Mouse (Mus musculus) heart, embryonic 15.5 days (tissue): ENCODE measurements around the gene Nelfb. TPM values are rescaled to one million over a fixed set of nuclear protein-coding genes. Genes with fewer than 3 reads are reported as not detected.

Experiments
- ATAC-seq: fragments of 200-750 bp; cut with Nextera tagmentation; replicated peaks from 2 replicates; pipeline ENCODE4 v1.8.0; 2017; ENCODE audit warnings: low read depth, moderate TSS enrichment; ENCODE audit not compliant: insufficient number of reproducible peaks, insufficient read depth, low FRiP score
- H3K27ac ChIP-seq: fragments of 300-500 bp; sonication (generic); 2 replicates; pipeline ENCODE4 v1.5.1; 2015; ENCODE audit warnings: mild to moderate bottlenecking, inconsistent platforms
- H3K27me3 ChIP-seq: fragments of 300-500 bp; sonication (generic); 2 replicates; pipeline ENCODE4 v1.6.1; 2015; ENCODE audit warnings: inconsistent platforms
- H3K36me3 ChIP-seq: fragments of 300-500 bp; sonication (generic); 2 replicates; pipeline ENCODE4 v1.6.1; 2015; ENCODE audit warnings: mild to moderate bottlenecking, inconsistent platforms
- H3K4me1 ChIP-seq: fragments of 300-500 bp; sonication (generic); replicated peaks from 2 replicates; pipeline ENCODE4 v1.6.1; 2015; ENCODE audit warnings: inconsistent platforms
- H3K4me2 ChIP-seq: fragments of 300-500 bp; sonication (generic); 2 replicates; pipeline ENCODE4 v1.6.1; 2015; ENCODE audit warnings: inconsistent platforms, mild to moderate bottlenecking, moderate library complexity
- H3K4me3 ChIP-seq: fragments of 300-500 bp; sonication (generic); 2 replicates; pipeline ENCODE4 v1.5.1; 2015; ENCODE audit warnings: mild to moderate bottlenecking, inconsistent platforms
- H3K9ac ChIP-seq: fragments of 300-500 bp; sonication (generic); 2 replicates; pipeline ENCODE4 v1.6.1; 2015; ENCODE audit warnings: mild to moderate bottlenecking, inconsistent platforms
- H3K9me3 ChIP-seq: fragments of 300-500 bp; sonication (generic); replicated peaks from 2 replicates; pipeline ENCODE4 v1.6.1; 2016; ENCODE audit warnings: inconsistent platforms
- WGBS: fragments of 180-500 bp; shearing (Covaris S2); methylation state at CpG from one replicate; pipeline ENCODE4 v1.1.7; 2015; ENCODE audit warnings: mixed read lengths; 5-methylcytosine and 5-hydroxymethylcytosine counted together
- polyA plus RNA-seq: library from polyadenylated mRNA; unstranded; fragments of >200 nt; fragmentation: Nextera tagmentation; extraction: Ambion mirVana; gene quantifications from 2 replicates; pipeline ENCODE4 v1.2.1, GENCODE M21; 2015

Nelfb gene
- polyA plus RNA-seq, 1 experiment from 2014 or later, result 62.7 TPM

- Histone ChIP-seq H3K9me3 (no peaks in the 10 kb centered on the region), H3K27me3 (0 out of 2 replicates have a peak, but pooled peaks cover 4% of the 10 kb centered on the region), H3K36me3 (peaks cover 11% of the 10 kb centered on the region; the same call in 1 of the 2 replicates), H3K4me2 (no peak within 1 kb of the TSS), H3K9ac (no peak within 1 kb of the TSS), H3K27ac (no peak within 1 kb of the TSS), H3K4me3 (no peak within 1 kb of the TSS), H3K4me1 (peaks cover 3% of the 10 kb centered on the region)
- no peak for ATAC-seq
These were observed 7.2 kb upstream of the Nelfb start, which contains the start of gene Fam166a for GRCm38 (mm10) chr2:25218445-25218844. Gene Fam166a (plus strand): TSS chr2:25218745.

- ATAC-seq, result no peak
- H3K27ac ChIP-seq, result no peak overlapping the region
- no peak overlapping the region for H3K4me3 ChIP-seq
- H3K4me2 ChIP-seq, result no peak overlapping the region
- H3K4me1 ChIP-seq, result no peaks in the 10 kb centered on the region
- no peak overlapping the region for H3K9ac ChIP-seq
- WGBS, result 51% methylated on average over 2 of the region's 2 CpGs
- no peaks in the 10 kb centered on the region for H3K9me3 ChIP-seq
- H3K27me3 ChIP-seq, result 0 out of 2 replicates have a peak, but pooled peaks cover 11% of the 10 kb centered on the region
- peaks cover 11% of the 10 kb centered on the region; the same call in 1 of the 2 replicates for H3K36me3 ChIP-seq
These were observed 6.4 kb upstream of the Nelfb start for GRCm38 (mm10) chr2:25217666-25218065.

- H3K4me1 ChIP-seq, result peaks cover 16% of the 10 kb centered on the region
- ATAC-seq, result no peak
These were observed 3.2 kb upstream of the Nelfb start, which contains the start of gene Stpg3 for GRCm38 (mm10) chr2:25214444-25214843. Gene Stpg3 (minus strand): TSS chr2:25214637.

GRCm38 (mm10) chr2:25213266-25213865 is 2.1 kb upstream of the Nelfb start:
- H3K27ac ChIP-seq, result no peak overlapping the region
- ATAC-seq, result no peak
- peaks cover 6% of the 10 kb centered on the region; the same call in 1 of the 2 replicates for H3K36me3 ChIP-seq
- 55% methylated on average over 23 of the region's 23 CpGs for WGBS
- H3K9ac ChIP-seq, result no peak overlapping the region
- no peak overlapping the region for H3K4me3 ChIP-seq
- 0 out of 2 replicates have a peak, but pooled peaks cover 11% of the 10 kb centered on the region for H3K27me3 ChIP-seq
- H3K9me3 ChIP-seq, result no peaks in the 10 kb centered on the region
- H3K4me1 ChIP-seq, result peaks cover 20% of the 10 kb centered on the region
- H3K4me2 ChIP-seq, result no peak overlapping the region

More at GRCm38 (mm10) chr2:25214444-25214843, 3.2 kb upstream of the Nelfb start, which contains the start of gene Stpg3:
- Histone ChIP-seq H3K4me3 (no peak within 1 kb of the TSS), H3K36me3 (no peaks in the 10 kb centered on the region), H3K9me3 (no peaks in the 10 kb centered on the region), H3K9ac (no peak within 1 kb of the TSS), H3K4me2 (no peak within 1 kb of the TSS), H3K27me3 (0 out of 2 replicates have a peak, but pooled peaks cover 11% of the 10 kb centered on the region), H3K27ac (no peak within 1 kb of the TSS)
- WGBS, result 63% methylated on average over 3 of the region's 3 CpGs

GRCm38 (mm10) chr2:25210686-25211085 is 603 bp downstream of the Nelfb start:
- Histone ChIP-seq H3K4me3 (peak overlapping the region; percentile 63), H3K9me3 (no peaks in the 10 kb centered on the region), H3K4me1 (peaks cover 20% of the 10 kb centered on the region), H3K9ac (peak overlapping the region; percentile 80), H3K27ac (peak overlapping the region; percentile 88), H3K27me3 (0 out of 2 replicates have a peak, but pooled peaks cover 11% of the 10 kb centered on the region), H3K36me3 (peaks cover 27% of the 10 kb centered on the region), H3K4me2 (peak overlapping the region; percentile 75)
- WGBS, result 1% methylated on average over 24 of the region's 24 CpGs
- ATAC-seq, result 0 out of 2 replicates have a peak, but pooled peaks have one; percentile 5

GRCm38 (mm10) chr2:25207593-25207992 is 3.7 kb downstream of the Nelfb start:
- H3K27me3 ChIP-seq, result no peaks in the 10 kb centered on the region
- WGBS, result 86% methylated on average over 1 of the region's 1 CpGs
- ATAC-seq, result no peak
- H3K27ac ChIP-seq, result no peak overlapping the region
- peaks cover 58% of the 10 kb centered on the region for H3K36me3 ChIP-seq
- no peak overlapping the region for H3K9ac ChIP-seq
- H3K9me3 ChIP-seq, result no peaks in the 10 kb centered on the region
- no peak overlapping the region for H3K4me3 ChIP-seq
- H3K4me2 ChIP-seq, result no peak overlapping the region
- H3K4me1 ChIP-seq, result peaks cover 20% of the 10 kb centered on the region

GRCm38 (mm10) chr2:25203631-25204214 is 7.6 kb downstream of the Nelfb start:
- H3K4me3 ChIP-seq, result no peak overlapping the region
- H3K27ac ChIP-seq, result no peak overlapping the region
- peaks cover 87% of the 10 kb centered on the region for H3K36me3 ChIP-seq
- H3K4me2 ChIP-seq, result no peak overlapping the region
- no peak overlapping the region for H3K9ac ChIP-seq
- 62% methylated on average over 4 of the region's 4 CpGs for WGBS
- no peaks in the 10 kb centered on the region for H3K4me1 ChIP-seq
- ATAC-seq, result no peak
- no peaks in the 10 kb centered on the region for H3K27me3 ChIP-seq
- no peaks in the 10 kb centered on the region for H3K9me3 ChIP-seq

- no peak overlapping the region for H3K4me2 ChIP-seq
- no peak for ATAC-seq
- peaks cover 65% of the 10 kb centered on the region for H3K36me3 ChIP-seq
- H3K27me3 ChIP-seq, result peaks cover 8% of the 10 kb centered on the region
- H3K9me3 ChIP-seq, result no peaks in the 10 kb centered on the region
- WGBS, result 87% methylated on average over 2 of the region's 2 CpGs
- H3K27ac ChIP-seq, result no peak overlapping the region
- H3K4me1 ChIP-seq, result peaks cover 19% of the 10 kb centered on the region
- H3K4me3 ChIP-seq, result no peak overlapping the region
- no peak overlapping the region for H3K9ac ChIP-seq
These were observed 10.7 kb downstream of the Nelfb start for GRCm38 (mm10) chr2:25200631-25201030.

- H3K9me3 ChIP-seq, result no peaks in the 10 kb centered on the region
- no peak overlapping the region for H3K9ac ChIP-seq
- no peak for ATAC-seq
- no peak overlapping the region for H3K4me2 ChIP-seq
- H3K36me3 ChIP-seq, result peaks cover 38% of the 10 kb centered on the region
- no peak overlapping the region for H3K4me3 ChIP-seq
- H3K27ac ChIP-seq, result peak overlapping the region; percentile 82
- peaks cover 45% of the 10 kb centered on the region for H3K4me1 ChIP-seq
- peaks cover 21% of the 10 kb centered on the region for H3K27me3 ChIP-seq
These were observed 13.3 kb downstream of the Nelfb start for GRCm38 (mm10) chr2:25197946-25198345.

GRCm38 (mm10) chr2:25197191-25197590 is 14.1 kb downstream of the Nelfb start:
- Histone ChIP-seq H3K36me3 (peaks cover 31% of the 10 kb centered on the region), H3K27ac (peak overlapping the region; percentile 82), H3K4me3 (peak overlapping the region; percentile 47; the same call in 1 of the 2 replicates), H3K4me2 (peak overlapping the region; percentile 58), H3K4me1 (peaks cover 45% of the 10 kb centered on the region), H3K9ac (no peak overlapping the region), H3K27me3 (peaks cover 21% of the 10 kb centered on the region), H3K9me3 (no peaks in the 10 kb centered on the region)
- 27% methylated on average over 2 of the region's 2 CpGs for WGBS
- ATAC-seq, result no peak

GRCm38 (mm10) chr2:25196172-25196954 is 14.9 kb downstream of the Nelfb start, which contains the start of gene Tor4a:
Gene Tor4a (minus strand): TSS chr2:25196886.
- Histone ChIP-seq H3K9ac (peak within 1 kb of the TSS; percentile 37), H3K4me2 (peak within 1 kb of the TSS; percentile 58), H3K4me3 (peak within 1 kb of the TSS; percentile 47), H3K9me3 (no peaks in the 10 kb centered on the region), H3K27ac (peak within 1 kb of the TSS; percentile 82), H3K36me3 (peaks cover 22% of the 10 kb centered on the region), H3K4me1 (peaks cover 45% of the 10 kb centered on the region), H3K27me3 (peaks cover 21% of the 10 kb centered on the region)
- peak; percentile 74 for ATAC-seq
- 9% methylated on average over 8 of the region's 8 CpGs for WGBS
